Mouse (Mus musculus) kidney, embryonic 16.5 days (tissue): ENCODE data around the gene Dnm1. TPM values are rescaled to one million over a fixed set of nuclear protein-coding genes. Genes with fewer than 3 reads are reported as not detected.

Experiments
- ATAC-seq: fragments of 200-750 bp; cut with Nextera tagmentation; 2 replicates; pipeline ENCODE4 v1.8.0; 2017; ENCODE audit warnings: moderate TSS enrichment; ENCODE audit not compliant: low FRiP score, low TSS enrichment
- H3K27ac ChIP-seq: fragments of 300-500 bp; sonication (generic); 2 replicates; pipeline ENCODE4 v1.5.1; 2014; ENCODE audit warnings: low read length
- H3K27me3 ChIP-seq: fragments of 300-500 bp; sonication (generic); 2 replicates; pipeline ENCODE4 v1.6.1; 2014; ENCODE audit warnings: low read length, control low read depth, mixed read lengths; ENCODE audit not compliant: insufficient read depth
- H3K36me3 ChIP-seq: fragments of 300-500 bp; sonication (generic); 2 replicates; pipeline ENCODE4 v1.6.1; 2014; ENCODE audit warnings: low read length, control low read depth, mixed read lengths; ENCODE audit not compliant: insufficient read depth
- H3K4me1 ChIP-seq: fragments of 300-500 bp; sonication (generic); 2 replicates; pipeline ENCODE4 v1.6.1; 2014; ENCODE audit warnings: low read length, control low read depth, mixed read lengths; ENCODE audit not compliant: insufficient read depth
- H3K4me2 ChIP-seq: fragments of 300-500 bp; sonication (generic); replicated peaks from 2 replicates; pipeline ENCODE4 v1.6.1; 2014; ENCODE audit warnings: low read depth, low read length
- H3K4me3 ChIP-seq: fragments of 300-500 bp; sonication (generic); 2 replicates; pipeline ENCODE4 v1.5.1; 2014; ENCODE audit warnings: mild to moderate bottlenecking, low read length
- H3K9ac ChIP-seq: fragments of 300-500 bp; sonication (generic); replicated peaks from 2 replicates; pipeline ENCODE4 v1.6.1; 2014; ENCODE audit warnings: low read length
- H3K9me3 ChIP-seq: fragments of 300-500 bp; sonication (generic); 2 replicates; pipeline ENCODE4 v1.6.1; 2016; ENCODE audit warnings: low read length, control low read depth
- WGBS: fragments of 180-500 bp; shearing (Covaris S2); extraction: QIAGEN DNeasy Blood & Tissue Kit; methylation state at CpG from one replicate; pipeline ENCODE4 v1.1.7; 2014; 5-methylcytosine and 5-hydroxymethylcytosine counted together
- polyA plus RNA-seq: library from polyadenylated mRNA; unstranded; fragments of >200 nt; fragmentation: Nextera tagmentation; extraction: Ambion mirVana; gene quantifications from 2 replicates; pipeline ENCODE4 v1.2.1, GENCODE M21; 2015

Gene Dnm1
- polyA plus RNA-seq, 1 experiment from 2014 or later, result 5.4 TPM

DNA sequence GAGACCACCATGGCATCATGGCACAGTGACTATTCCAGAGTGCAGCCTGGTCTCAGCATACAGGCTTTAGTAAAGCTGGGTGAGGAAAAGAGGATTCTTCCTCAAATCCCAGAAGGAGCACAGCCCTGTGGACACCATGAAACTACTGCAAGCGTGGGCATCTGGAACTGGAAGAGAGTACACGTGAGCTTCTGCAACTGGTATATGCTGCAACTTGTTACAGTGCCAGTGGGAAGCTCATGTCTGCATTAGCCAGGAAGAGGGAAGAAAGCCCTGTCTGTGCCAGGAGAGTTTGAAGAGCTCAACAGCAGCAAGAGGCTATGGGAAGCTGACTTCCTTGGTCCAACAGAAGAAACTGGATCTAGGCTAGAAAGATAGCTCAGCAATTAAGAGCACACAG, 29.6 kb upstream of the Dnm1 start:
- Histone ChIP-seq H3K9me3 (no peaks in the 10 kb centered on the region), H3K4me1 (peaks cover 6% of the 10 kb centered on the region), H3K27me3 (no peaks in the 10 kb centered on the region), H3K36me3 (peaks cover 20% of the 10 kb centered on the region), H3K9ac (no peak overlapping the region), H3K27ac (no peak overlapping the region), H3K4me3 (no peak overlapping the region), H3K4me2 (0 out of 2 replicates have a peak overlapping the region, but pooled peaks have one; percentile 97)
- 93% methylated on average over 2 of the region's 2 CpGs for WGBS
- ATAC-seq, result no peak

GRCm38 (mm10) chr2:32381775-32382223, 28.7 kb upstream of the Dnm1 start, which contains the start of gene 1110008P14Rik:
1110008P14Rik (minus strand) TSS chr2:32381938.
- Histone ChIP-seq H3K27me3 (no peaks in the 10 kb centered on the region), H3K9ac (peak within 1 kb of the TSS; percentile 63), H3K4me3 (peak within 1 kb of the TSS; percentile 74), H3K36me3 (peaks cover 28% of the 10 kb centered on the region), H3K27ac (peak within 1 kb of the TSS; percentile 54; the same call in 1 of the 2 replicates), H3K4me2 (peak within 1 kb of the TSS; percentile 97), H3K4me1 (peaks cover 6% of the 10 kb centered on the region), H3K9me3 (no peaks in the 10 kb centered on the region)
- ATAC-seq, result peak; percentile 94
- WGBS, result under 1% methylated on average over 40 of the region's 47 CpGs

DNA sequence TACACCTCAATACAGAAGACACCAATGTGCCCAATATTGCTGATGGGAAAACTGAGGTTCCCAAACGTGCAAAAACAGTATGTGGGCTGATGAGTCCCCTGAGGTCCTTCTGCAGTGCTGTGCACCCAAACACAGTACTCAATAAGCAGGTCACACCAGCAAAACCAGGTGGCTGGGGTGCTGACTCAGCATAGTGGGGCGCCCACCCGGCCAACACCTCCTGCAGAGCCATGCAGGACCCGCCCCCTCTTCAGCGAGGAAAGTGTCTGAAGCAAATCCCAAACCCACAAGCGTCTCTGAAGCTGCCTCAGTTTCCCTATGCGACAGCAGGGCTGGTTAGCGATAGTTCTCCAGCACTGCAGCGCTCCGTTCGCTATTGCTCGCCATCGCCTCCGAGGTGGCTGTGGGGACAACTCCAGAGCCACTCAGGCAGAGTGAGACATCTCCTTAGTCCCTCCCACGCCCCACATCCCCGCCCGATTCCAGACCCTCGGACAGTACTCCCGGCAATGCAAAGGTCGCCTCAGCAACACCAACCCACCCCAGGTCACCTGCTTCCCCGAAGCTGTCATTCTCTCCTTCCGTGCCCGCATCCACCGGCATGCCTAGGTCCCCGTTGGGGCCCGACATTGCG, 28.1 kb upstream of the Dnm1 start:
- Histone ChIP-seq H3K4me1 (peaks cover 6% of the 10 kb centered on the region), H3K27ac (peak overlapping the region; percentile 54; the same call in 1 of the 2 replicates), H3K36me3 (peaks cover 33% of the 10 kb centered on the region), H3K4me3 (peak overlapping the region; percentile 74), H3K9me3 (no peaks in the 10 kb centered on the region), H3K4me2 (peak overlapping the region; percentile 97), H3K27me3 (no peaks in the 10 kb centered on the region), H3K9ac (peak overlapping the region; percentile 63)
- peak; percentile 69 for ATAC-seq
- 2% methylated on average over 27 of the region's 27 CpGs for WGBS

DNA sequence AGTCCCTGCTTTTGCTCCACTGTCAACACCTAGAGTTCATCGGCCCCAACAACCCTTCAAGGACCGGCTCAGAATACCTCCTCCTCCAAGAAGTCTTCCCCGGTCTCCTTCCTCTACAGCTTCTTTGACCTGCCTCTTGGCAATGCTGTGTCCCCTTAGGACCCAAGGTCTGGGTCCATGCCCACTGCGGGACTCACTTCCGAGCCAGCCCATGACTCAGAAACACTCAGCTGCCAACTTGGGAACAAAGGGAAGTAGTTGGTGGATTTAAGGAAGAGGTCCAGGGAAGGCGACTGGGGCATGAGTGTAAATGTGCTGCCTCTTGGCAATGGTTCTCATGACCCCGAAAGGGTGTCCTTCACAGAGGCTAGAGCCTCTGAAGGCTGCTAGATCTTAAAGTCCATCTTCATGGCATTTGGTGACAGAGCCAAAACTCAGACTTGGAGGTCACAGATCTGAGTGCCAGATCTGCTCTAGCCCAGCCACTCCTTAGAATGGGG, 26.9 kb upstream of the Dnm1 start:
- H3K9me3 ChIP-seq, result no peaks in the 10 kb centered on the region
- H3K9ac ChIP-seq, result no peak overlapping the region
- H3K4me3 ChIP-seq, result no peak overlapping the region
- 93% methylated on average over 7 of the region's 7 CpGs for WGBS
- peaks cover 45% of the 10 kb centered on the region for H3K36me3 ChIP-seq
- no peak overlapping the region for H3K27ac ChIP-seq
- no peak overlapping the region for H3K4me2 ChIP-seq
- H3K27me3 ChIP-seq, result no peaks in the 10 kb centered on the region
- peaks cover 6% of the 10 kb centered on the region for H3K4me1 ChIP-seq
- ATAC-seq, result no peak

GRCm38 (mm10) chr2:32376963-32377362, 23.8 kb upstream of the Dnm1 start:
- Histone ChIP-seq H3K4me2 (no peak overlapping the region), H3K4me3 (no peak overlapping the region), H3K9ac (no peak overlapping the region), H3K9me3 (no peaks in the 10 kb centered on the region), H3K36me3 (peaks cover 67% of the 10 kb centered on the region), H3K27ac (no peak overlapping the region), H3K4me1 (peaks cover 6% of the 10 kb centered on the region), H3K27me3 (no peaks in the 10 kb centered on the region)
- 90% methylated on average over 10 of the region's 10 CpGs for WGBS
- ATAC-seq, result no peak

DNA sequence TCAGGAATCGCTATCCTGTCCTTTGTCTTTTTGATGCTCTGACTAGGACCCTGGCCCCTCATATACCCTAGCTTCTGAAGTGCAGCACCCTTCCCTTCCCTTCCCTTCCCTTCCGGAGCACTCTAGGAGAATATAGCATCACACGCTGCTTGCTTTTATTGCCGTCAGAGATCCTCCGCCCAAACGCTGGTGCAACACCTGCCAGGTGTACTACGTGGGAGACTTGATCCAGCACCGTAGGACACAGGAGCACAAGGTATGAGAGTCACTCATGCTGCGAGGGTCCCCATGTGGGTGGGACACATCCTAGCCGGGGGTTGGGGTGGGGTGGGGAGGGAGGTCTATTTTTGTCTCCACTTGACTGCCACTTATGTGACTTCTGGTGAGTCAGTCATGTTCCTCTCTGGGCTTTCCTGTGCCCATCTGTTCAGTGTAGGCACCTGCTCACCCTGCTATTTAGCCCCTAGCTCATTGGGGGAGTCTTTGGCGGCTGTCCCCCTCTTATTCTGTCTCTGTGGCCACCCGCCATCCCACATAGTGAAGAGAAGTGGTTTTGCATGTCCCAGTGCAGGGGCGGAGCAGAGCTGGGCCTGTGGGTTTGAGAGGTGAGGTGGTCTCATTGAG, 22.3 kb upstream of the Dnm1 start:
- H3K27me3 ChIP-seq, result no peaks in the 10 kb centered on the region
- no peaks in the 10 kb centered on the region for H3K9me3 ChIP-seq
- H3K4me2 ChIP-seq, result no peak overlapping the region
- no peak overlapping the region for H3K27ac ChIP-seq
- 88% methylated on average over 13 of the region's 13 CpGs for WGBS
- no peaks in the 10 kb centered on the region for H3K4me1 ChIP-seq
- no peak overlapping the region for H3K9ac ChIP-seq
- no peak overlapping the region for H3K4me3 ChIP-seq
- H3K36me3 ChIP-seq, result peaks cover 82% of the 10 kb centered on the region
- no peak for ATAC-seq

GRCm38 (mm10) chr2:32374191-32374590, 21.1 kb upstream of the Dnm1 start:
- 74% methylated on average over 10 of the region's 10 CpGs for WGBS
- Histone ChIP-seq H3K4me2 (no peak overlapping the region), H3K9me3 (no peaks in the 10 kb centered on the region), H3K4me3 (no peak overlapping the region), H3K36me3 (peaks cover 88% of the 10 kb centered on the region), H3K9ac (no peak overlapping the region), H3K27ac (no peak overlapping the region), H3K27me3 (no peaks in the 10 kb centered on the region), H3K4me1 (no peaks in the 10 kb centered on the region)
- ATAC-seq, result no peak

- no peak overlapping the region for H3K4me3 ChIP-seq
- no peaks in the 10 kb centered on the region for H3K27me3 ChIP-seq
- H3K36me3 ChIP-seq, result peaks cover 49% of the 10 kb centered on the region
- no peak overlapping the region for H3K27ac ChIP-seq
- H3K9ac ChIP-seq, result no peak overlapping the region
- H3K9me3 ChIP-seq, result no peaks in the 10 kb centered on the region
- H3K4me1 ChIP-seq, result peaks cover 10% of the 10 kb centered on the region
- H3K4me2 ChIP-seq, result no peak overlapping the region
- 95% methylated on average over 5 of the region's 5 CpGs for WGBS
- ATAC-seq, result no peak
Measured at GRCm38 (mm10) chr2:32367315-32367714, 14.2 kb upstream of the Dnm1 start.

DNA sequence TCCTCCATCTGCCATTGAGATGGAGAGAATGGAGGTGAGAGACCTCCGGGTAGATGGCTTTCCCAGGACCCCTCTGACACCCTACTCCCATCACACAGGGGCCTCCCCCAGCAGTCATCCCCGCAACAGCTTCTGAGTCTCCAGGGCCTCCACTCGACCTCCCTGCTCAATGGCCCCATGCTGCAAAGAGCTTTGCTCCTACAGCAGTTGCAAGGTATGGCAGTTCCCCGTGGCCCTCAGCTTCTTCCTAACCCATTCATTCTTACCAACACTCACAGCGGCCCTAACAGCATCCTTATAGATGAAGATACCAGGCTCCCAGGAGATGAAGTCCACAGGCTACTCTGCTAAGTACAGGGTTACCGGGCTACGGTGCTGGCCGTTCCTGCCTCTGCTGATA, 11.0 kb upstream of the Dnm1 start:
- WGBS, result 74% methylated on average over 8 of the region's 8 CpGs

More for the DNA sequence above, 11.0 kb upstream of the Dnm1 start:
- H3K36me3 ChIP-seq, result peaks cover 19% of the 10 kb centered on the region
- peak overlapping the region; percentile 78 for H3K4me2 ChIP-seq
- no peak for ATAC-seq
- no peaks in the 10 kb centered on the region for H3K9me3 ChIP-seq
- peak overlapping the region; percentile 75 for H3K9ac ChIP-seq
- peaks cover 19% of the 10 kb centered on the region for H3K4me1 ChIP-seq
- peak overlapping the region; percentile 65 for H3K4me3 ChIP-seq
- H3K27ac ChIP-seq, result no peak overlapping the region; the same call in 1 of the 2 replicates
- no peaks in the 10 kb centered on the region for H3K27me3 ChIP-seq
